In genomic region chr1:89750921-89751320, GRCm38 (mm10) we compare ENCODE assay signal across 11 mouse cellular contexts.
DNase-seq lines count a peak whose midpoint lies in the region; ATAC-seq and TF ChIP-seq lines count a peak whose summit lies in the region.
"Had no signal": no experiment of that assay in that cellular context is flagged by ENCODE, and none has a peak within 500 bp of the region (broad histone marks: within the 10 kb centered on the region; RNA-seq: fewer than 3 reads in every experiment).

No protein-coding gene starts in this region.

- peaks cover 3% of the 10 kb centered on the region; the same call in 1 of the 2 replicates for H3K36me3 ChIP-seq in embryonic facial prominence, embryonic 15.5 days
- H3K36me3 ChIP-seq in kidney, postnatal 0 days (ENCODE audit: insufficient read depth, low read length): no peaks in the 10 kb centered on the region
- H3K36me3 ChIP-seq in neural tube, embryonic 14.5 days (ENCODE audit: control insufficient read depth, insufficient read depth, low read length): no peaks in the 10 kb centered on the region
- H3K36me3 ChIP-seq: G1E; liver, embryonic 15.5 days had no signal

- 26% methylated on average over 21 of the region's 21 CpGs for WGBS in embryonic facial prominence, embryonic 15.5 days
- 16% methylated on average over 21 of the region's 21 CpGs for WGBS in kidney, postnatal 0 days
- 8% methylated on average over 21 of the region's 21 CpGs for WGBS in neural tube, embryonic 14.5 days

- no peak for DNase-seq in layer of hippocampus, adult 2 months (ENCODE audit: low spot score in 2 of 2)
- DNase-seq in layer of hippocampus, adult 9-10 months (ENCODE audit: low spot score): no peak
- peak; percentile 55 for DNase-seq in kidney, postnatal 0 days (ENCODE audit: low spot score)
- no peak for DNase-seq in urinary bladder, adult 18-20 months (ENCODE audit: low spot score in 2 of 2)
- no peak for DNase-seq in gastrocnemius, postnatal 10 days
- DNase-seq: cerebellum, adult 8-10 months had no signal

- no peak for TF ChIP-seq CTCF in layer of hippocampus, adult 2 months (conservative IDR thresholded peaks at IDR 0.05)
- TF ChIP-seq CTCF in kidney, postnatal 0 days (IDR thresholded peaks at IDR 0.05; ENCODE audit: low read depth): no peak

- H3K27me3 ChIP-seq in embryonic facial prominence, embryonic 15.5 days: no peaks in the 10 kb centered on the region
- H3K27me3 ChIP-seq in kidney, postnatal 0 days (ENCODE audit: insufficient read depth, low read length): no peaks in the 10 kb centered on the region
- H3K27me3 ChIP-seq in neural tube, embryonic 14.5 days (ENCODE audit: control insufficient read depth, insufficient read depth, low read length): no peaks in the 10 kb centered on the region
- H3K27me3 ChIP-seq: liver, embryonic 15.5 days had no signal

- H3K27ac ChIP-seq in layer of hippocampus, adult 2 months: 0 out of 2 replicates have a peak overlapping the region, but pooled peaks have one; percentile 32
- H3K27ac ChIP-seq in embryonic facial prominence, embryonic 15.5 days (replicated peaks): no peak overlapping the region
- no peak overlapping the region for H3K27ac ChIP-seq in kidney, postnatal 0 days
- H3K27ac ChIP-seq in neural tube, embryonic 14.5 days (ENCODE audit: low read depth, low read length): 0 out of 2 replicates have a peak overlapping the region, but pooled peaks have one; percentile 28
- H3K27ac ChIP-seq: liver, embryonic 15.5 days had no signal

- H3K9ac ChIP-seq in embryonic facial prominence, embryonic 15.5 days: no peak overlapping the region
- no peak overlapping the region for H3K9ac ChIP-seq in kidney, postnatal 0 days (ENCODE audit: low read depth, low read length)
- H3K9ac ChIP-seq in neural tube, embryonic 14.5 days (replicated peaks; ENCODE audit: low read depth, low read length): no peak overlapping the region
- H3K9ac ChIP-seq: liver, embryonic 15.5 days had no signal

- ATAC-seq in embryonic facial prominence, embryonic 15.5 days (ENCODE audit: insufficient number of reproducible peaks, low FRiP score, low TSS enrichment, low read depth): no peak
- no peak for ATAC-seq in kidney, postnatal 0 days (replicated peaks; ENCODE audit: low FRiP score, low read depth)
- ATAC-seq in neural tube, embryonic 14.5 days (ENCODE audit: low read depth): peak; percentile 89
- no peak for ATAC-seq in megakaryocyte-erythroid progenitor cell, adult 5-6 weeks (replicated peaks; ENCODE audit: low FRiP score, low TSS enrichment, poor library complexity, severe bottlenecking)

- peaks cover 11% of the 10 kb centered on the region for H3K4me1 ChIP-seq in embryonic facial prominence, embryonic 15.5 days
- peaks cover 7% of the 10 kb centered on the region for H3K4me1 ChIP-seq in kidney, postnatal 0 days (replicated peaks; ENCODE audit: insufficient read depth, low read length)
- H3K4me1 ChIP-seq in neural tube, embryonic 14.5 days (ENCODE audit: control insufficient read depth, insufficient read depth, low read length): peaks cover 22% of the 10 kb centered on the region
- H3K4me1 ChIP-seq: liver, embryonic 15.5 days had no signal

- H3K9me3 ChIP-seq in embryonic facial prominence, embryonic 15.5 days (replicated peaks): no peaks in the 10 kb centered on the region
- no peaks in the 10 kb centered on the region for H3K9me3 ChIP-seq in kidney, postnatal 0 days (replicated peaks; ENCODE audit: low read length)
- H3K9me3 ChIP-seq in neural tube, embryonic 14.5 days (ENCODE audit: control insufficient read depth, low read length): no peaks in the 10 kb centered on the region
- H3K9me3 ChIP-seq: liver, embryonic 15.5 days had no signal

- H3K4me2 ChIP-seq in embryonic facial prominence, embryonic 15.5 days (replicated peaks): 0 out of 2 replicates have a peak overlapping the region, but pooled peaks have one; percentile 22
- H3K4me2 ChIP-seq in kidney, postnatal 0 days (ENCODE audit: low read length): peak overlapping the region; percentile 33
- peak overlapping the region; percentile 30; the same call in 1 of the 2 replicates for H3K4me2 ChIP-seq in neural tube, embryonic 14.5 days (ENCODE audit: low read depth, low read length)
- H3K4me2 ChIP-seq: liver, embryonic 15.5 days had no signal

- H3K4me3 ChIP-seq in layer of hippocampus, adult 2 months: peak overlapping the region; percentile 28
- H3K4me3 ChIP-seq in embryonic facial prominence, embryonic 15.5 days (replicated peaks): no peak overlapping the region
- H3K4me3 ChIP-seq in kidney, postnatal 0 days (replicated peaks; ENCODE audit: low read depth, low read length): 0 out of 2 replicates have a peak overlapping the region, but pooled peaks have one; percentile 8
- H3K4me3 ChIP-seq in neural tube, embryonic 14.5 days (ENCODE audit: low read depth, low read length): no peak overlapping the region
- H3K4me3 ChIP-seq: liver, embryonic 15.5 days had no signal

Comparison
In these comparisons a context has a peak if more than half of its experiments do, and no peak if none do; other contexts are left out.
1. H3K27ac ChIP-seq: peak in layer of hippocampus, adult 2 months (single experiment) and neural tube, embryonic 14.5 days (single experiment); none in embryonic facial prominence, embryonic 15.5 days (single experiment) and kidney, postnatal 0 days (single experiment).
2. H3K4me3 ChIP-seq: peak in layer of hippocampus, adult 2 months (single experiment) and kidney, postnatal 0 days (single experiment); none in embryonic facial prominence, embryonic 15.5 days (single experiment) and neural tube, embryonic 14.5 days (single experiment).
3. Peak in every context shown above with its lines, with median percentiles within 50 percentile points of each other: H3K4me2 ChIP-seq.